Mouse (Mus musculus): ENCODE data around the gene Cidec.
A peak's percentile ranks its signal among the peaks of the same experiment; 100 is the strongest.

The Cidec gene

DNA sequence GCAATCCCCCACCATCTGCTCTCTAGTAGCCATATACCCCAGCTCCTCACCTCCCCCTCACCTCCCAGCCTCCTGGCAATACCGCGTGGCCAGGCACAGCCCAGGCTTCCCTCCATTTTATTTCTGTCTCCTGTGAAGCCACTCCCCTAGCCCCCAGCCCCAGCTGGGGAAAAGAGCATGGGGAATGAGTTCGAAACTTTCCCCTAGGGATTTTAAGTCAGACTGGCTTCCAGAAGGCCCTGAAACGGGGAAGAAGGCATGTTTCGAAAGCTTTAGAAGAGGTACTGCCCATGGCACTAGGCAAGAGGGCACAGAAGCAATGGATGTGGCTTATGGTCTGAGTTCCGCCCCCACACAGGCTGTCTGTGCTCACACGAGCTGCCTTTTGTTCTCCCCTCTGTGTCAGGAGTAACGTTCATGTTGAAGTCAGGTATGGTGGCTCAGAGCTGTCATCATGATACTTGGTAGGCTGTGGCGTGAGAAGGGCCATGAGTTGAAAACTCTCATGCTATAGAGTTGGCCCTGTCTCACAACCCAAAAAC, at the start of gene Cidec:
Gene Cidec, minus strand, starts transcription at position 97 of the 542 bp plus-strand sequence.
- no peak for DNase-seq (ENCODE audit: low read depth, low spot score)

- peak; percentile 61 for DNase-seq (ENCODE audit: low read depth, low spot score)
These were observed 48.2 kb upstream of the Cidec start for GRCm38 (mm10) chr6:113483729-113484128.

GRCm38 (mm10) chr6:113483100-113483615, 47.6 kb upstream of the Cidec start, which contains the start of gene Creld1:
TSS of gene Creld1 (plus strand) at chr6:113483297.
- peak; percentile 99 for DNase-seq (ENCODE audit: low read depth, low spot score)

DNA sequence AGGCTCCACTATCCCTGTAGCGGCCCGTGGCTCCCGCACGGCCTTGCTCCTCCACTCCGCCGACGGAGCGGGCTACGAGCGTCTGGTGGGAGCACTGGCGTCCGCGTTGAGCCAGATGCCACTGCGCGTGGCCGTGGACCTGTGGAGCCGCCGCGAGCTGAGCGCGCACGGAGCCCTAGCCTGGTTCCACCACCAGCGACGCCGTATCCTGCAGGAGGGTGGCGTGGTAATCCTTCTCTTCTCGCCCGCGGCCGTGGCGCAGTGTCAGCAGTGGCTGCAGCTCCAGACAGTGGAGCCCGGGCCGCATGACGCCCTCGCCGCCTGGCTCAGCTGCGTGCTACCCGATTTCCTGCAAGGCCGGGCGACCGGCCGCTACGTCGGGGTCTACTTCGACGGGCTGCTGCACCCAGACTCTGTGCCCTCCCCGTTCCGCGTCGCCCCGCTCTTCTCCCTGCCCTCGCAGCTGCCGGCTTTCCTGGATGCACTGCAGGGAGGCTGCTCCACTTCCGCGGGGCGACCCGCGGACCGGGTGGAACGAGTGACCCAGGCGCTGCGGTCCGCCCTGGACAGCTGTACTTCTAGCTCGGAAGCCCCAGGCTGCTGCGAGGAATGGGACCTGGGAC, 47.0 kb upstream of the Cidec start:
- peak; percentile 76 for DNase-seq (ENCODE audit: low read depth, low spot score)

DNA sequence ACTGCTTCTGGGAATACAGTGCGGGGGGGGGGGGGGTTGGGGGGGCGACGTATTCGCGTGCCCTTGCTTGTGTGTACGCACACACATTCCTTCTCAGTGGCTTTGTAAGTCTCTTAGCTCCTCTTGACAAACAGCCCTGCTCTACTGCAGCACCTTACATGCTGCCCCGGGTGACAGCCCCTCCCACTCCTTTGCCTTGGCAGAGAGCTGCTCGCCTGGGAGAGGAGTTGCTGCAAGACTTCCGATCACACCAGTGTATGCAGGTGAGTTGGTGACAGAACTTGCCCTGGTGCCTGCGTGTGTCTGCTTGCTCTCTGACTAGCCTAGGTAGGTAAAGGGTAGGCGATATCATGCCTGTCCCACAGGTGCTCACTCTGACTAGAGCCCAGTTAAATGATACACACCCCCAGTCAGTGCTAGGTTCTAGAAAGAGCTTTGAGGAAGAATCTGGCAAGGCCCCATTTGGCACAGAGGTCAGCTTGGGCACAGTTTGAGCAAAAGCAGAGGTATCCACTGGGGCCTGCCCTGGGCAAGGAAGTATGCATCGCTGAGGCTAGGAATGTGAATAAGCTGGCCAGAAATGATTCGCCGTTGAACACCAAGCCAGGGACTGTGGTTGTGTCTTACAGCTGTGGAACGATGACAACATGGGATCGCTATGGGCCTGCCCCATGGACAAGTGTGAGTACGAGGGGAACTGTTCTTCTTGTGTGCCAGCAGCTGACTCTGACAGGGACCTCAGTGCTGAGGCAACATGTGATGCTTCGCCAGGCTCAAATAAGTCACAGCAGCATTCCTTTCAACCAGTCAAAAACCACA, 45.2 kb upstream of the Cidec start:
- DNase-seq (ENCODE audit: low read depth, low spot score) = no peak

DNA sequence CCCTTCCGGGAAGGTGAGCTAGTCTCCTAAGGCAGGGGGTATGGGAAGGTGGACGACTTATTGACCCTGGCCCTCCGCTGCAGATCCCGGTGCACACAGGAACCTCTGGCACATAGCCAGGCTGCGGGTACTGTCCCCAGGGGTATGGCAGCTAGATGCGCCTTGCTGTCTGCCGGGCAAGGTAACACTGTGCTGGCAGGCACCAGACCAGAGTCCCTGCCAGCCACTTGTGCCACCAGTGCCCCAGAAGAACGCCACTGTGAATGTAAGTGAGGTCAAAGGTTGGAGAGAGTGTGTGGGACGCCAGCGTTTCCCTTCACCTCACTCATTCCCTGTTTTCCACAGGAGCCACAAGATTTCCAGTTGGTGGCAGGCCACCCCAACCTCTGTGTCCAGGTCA, 43.3 kb upstream of the Cidec start:
- DNase-seq (ENCODE audit: low read depth, low spot score) = no peak

DNA sequence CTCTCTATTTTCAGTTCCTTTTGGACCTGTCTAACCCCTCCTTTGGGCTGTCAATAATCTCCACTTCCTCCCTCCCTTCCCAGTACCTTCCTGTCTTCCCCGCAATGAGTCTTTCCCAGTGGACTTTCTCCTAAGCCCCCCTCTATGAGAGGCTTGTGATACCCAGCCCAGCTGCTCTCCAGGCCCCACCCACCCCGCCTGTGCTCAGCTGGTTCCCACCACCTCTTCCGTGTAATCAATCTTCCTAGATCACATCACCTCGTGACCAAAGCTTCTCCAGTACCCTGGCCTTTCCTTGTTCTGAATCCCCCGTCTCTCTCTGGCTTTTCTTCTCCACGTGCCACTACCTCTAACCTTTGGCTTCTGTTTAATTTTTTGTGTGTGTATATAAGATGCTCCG, 41.8 kb upstream of the Cidec start:
- DNase-seq (ENCODE audit: low read depth, low spot score) = no peak

GRCm38 (mm10) chr6:113473715-113474114, 38.2 kb upstream of the Cidec start:
- DNase-seq (ENCODE audit: low read depth, low spot score) = no peak

GRCm38 (mm10) chr6:113473246-113473645, 37.7 kb upstream of the Cidec start:
- no peak for DNase-seq (ENCODE audit: low read depth, low spot score)

GRCm38 (mm10) chr6:113472061-113472460, 36.5 kb upstream of the Cidec start:
- DNase-seq (ENCODE audit: low read depth, low spot score) = peak; percentile 54

GRCm38 (mm10) chr6:113471297-113471936, 35.9 kb upstream of the Cidec start, which contains the start of gene Il17rc:
TSS of gene Il17rc (plus strand) at chr6:113471427.
- DNase-seq (ENCODE audit: low read depth, low spot score) = peak; percentile 83

GRCm38 (mm10) chr6:113469432-113469831, 33.9 kb upstream of the Cidec start:
- peak; percentile 84 for DNase-seq (ENCODE audit: low read depth, low spot score)

- DNase-seq (ENCODE audit: low read depth, low spot score) = peak; percentile 90
These were observed 33.5 kb upstream of the Cidec start for GRCm38 (mm10) chr6:113469021-113469420.

- DNase-seq (ENCODE audit: low read depth, low spot score) = no peak
These were observed 33.0 kb upstream of the Cidec start for GRCm38 (mm10) chr6:113468512-113468911.

- DNase-seq (ENCODE audit: low read depth, low spot score) = no peak
These were observed 30.0 kb upstream of the Cidec start for GRCm38 (mm10) chr6:113465602-113466001.

DNA sequence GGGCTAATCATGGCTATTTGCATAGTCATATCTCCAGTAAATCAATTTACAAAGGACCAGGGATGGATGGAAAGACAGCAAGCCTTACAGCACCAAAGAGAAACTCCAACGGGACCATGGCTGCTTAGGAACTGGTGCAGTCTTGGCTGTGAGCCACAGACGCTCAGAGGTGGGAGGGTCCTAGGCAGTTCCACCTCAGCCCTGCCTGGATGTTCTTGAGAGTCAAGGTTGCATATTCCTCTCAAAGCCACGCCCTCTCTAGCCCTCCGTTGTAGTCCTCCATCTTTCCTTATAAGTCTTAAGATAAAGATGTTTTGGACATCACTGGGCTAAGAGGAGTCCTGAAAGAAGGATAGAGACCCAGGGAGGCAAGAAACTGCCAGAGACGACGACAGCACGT, 28.5 kb upstream of the Cidec start:
- DNase-seq (ENCODE audit: low read depth, low spot score) = peak; percentile 59

GRCm38 (mm10) chr6:113458635-113459034, 23.1 kb upstream of the Cidec start:
- DNase-seq (ENCODE audit: low read depth, low spot score) = peak; percentile 34

DNA sequence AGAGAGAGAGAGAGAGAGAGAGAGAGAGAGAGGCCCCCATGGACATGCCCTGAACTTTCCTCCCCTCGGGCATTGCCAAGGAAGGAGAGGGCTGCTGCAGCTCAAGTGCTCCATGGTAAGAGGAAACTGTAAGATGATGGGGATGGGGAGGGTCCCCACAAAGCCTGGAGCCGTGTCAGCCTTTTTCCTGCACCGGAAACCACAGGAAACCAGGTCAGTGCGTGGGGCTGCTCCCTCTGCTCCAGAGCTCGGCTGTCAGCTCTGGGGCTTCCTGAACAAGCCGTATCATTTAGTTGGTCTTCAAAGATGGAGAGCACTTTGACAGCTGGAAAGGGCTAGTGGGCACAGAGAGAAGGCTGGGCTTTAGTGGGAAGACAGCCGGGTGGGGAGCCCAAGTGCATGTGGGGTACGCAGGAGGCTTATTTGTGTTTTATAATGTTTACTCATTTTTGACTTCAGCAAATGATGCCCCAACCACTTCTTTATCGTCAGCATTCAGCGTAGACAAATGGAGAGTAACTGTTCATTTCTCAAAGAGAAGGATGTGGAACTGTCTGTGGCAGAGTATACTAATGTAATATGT, 22.5 kb upstream of the Cidec start, which contains the start of gene Il17re:
Gene Il17re, plus strand, starts transcription at position 533 of the 583 bp plus-strand sequence.
- DNase-seq (ENCODE audit: low read depth, low spot score) = no peak

GRCm38 (mm10) chr6:113455007-113455406, 19.4 kb upstream of the Cidec start:
- no peak for DNase-seq (ENCODE audit: low read depth, low spot score)

DNA sequence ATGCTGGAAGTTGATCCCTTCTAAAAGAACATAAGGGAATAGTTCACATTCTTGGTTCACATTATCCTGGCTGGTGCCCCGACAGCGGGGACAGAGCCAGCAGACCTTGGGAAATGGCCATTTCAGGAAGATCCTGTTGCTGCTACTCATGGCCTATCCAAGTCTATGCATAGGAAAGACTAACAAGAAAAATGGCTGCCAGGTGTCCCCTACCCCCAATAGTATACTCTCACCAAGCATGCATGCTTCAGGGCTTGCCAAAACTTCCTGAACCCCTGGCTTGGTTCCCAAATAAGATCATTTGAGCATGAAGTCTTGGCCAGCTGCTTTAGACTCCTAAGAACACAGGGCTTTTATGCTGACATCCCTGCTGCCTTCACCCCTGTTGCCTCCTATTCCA, 16.3 kb upstream of the Cidec start:
- no peak for DNase-seq (ENCODE audit: low read depth, low spot score)

DNA sequence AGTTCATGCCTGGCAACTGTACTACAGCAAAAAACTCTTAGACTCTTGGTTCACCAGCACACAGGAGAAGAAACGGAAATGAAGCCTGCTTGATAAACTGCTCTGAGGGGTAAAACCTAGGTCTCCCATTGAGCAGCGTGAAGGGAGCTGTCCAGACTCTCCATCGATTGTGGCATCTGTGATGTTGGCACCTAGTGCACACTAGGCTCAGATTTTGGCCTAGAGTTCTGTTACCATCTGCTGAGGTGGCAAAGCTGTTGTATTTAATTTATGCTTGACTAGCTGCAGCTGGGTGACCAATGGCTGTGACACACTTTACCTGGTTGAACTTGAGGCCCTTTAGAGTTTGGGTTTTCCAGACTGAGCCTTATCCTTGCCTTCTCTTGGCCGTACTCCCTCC, 12.1 kb upstream of the Cidec start:
- DNase-seq (ENCODE audit: low read depth, low spot score) = no peak
